Mouse (Mus musculus): ENCODE measurements around the gene Rdh5.

Gene Rdh5

DNA sequence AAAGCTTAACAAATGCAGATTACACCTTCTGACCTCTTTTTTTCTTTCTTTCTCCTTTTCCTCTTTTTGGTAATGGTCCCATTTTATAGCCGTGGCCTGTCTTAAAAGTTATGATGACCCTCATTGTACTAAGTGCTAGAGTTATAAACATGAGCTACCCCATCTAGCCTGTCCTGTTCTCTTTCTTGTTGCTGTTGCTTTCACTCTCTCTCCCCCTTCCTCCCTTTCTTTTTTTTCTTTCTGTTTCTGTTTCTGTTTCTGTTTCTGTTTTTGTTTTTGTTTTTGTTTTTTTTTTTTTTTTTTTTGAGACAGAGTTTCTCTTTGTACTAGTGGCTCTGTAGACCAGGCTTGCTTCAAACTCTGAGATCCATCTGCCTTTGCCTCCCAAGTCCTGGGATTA, 56.2 kb downstream of the Rdh5 start:
- no peak for DNase-seq (ENCODE audit: low spot score in 2 of 2)

DNA sequence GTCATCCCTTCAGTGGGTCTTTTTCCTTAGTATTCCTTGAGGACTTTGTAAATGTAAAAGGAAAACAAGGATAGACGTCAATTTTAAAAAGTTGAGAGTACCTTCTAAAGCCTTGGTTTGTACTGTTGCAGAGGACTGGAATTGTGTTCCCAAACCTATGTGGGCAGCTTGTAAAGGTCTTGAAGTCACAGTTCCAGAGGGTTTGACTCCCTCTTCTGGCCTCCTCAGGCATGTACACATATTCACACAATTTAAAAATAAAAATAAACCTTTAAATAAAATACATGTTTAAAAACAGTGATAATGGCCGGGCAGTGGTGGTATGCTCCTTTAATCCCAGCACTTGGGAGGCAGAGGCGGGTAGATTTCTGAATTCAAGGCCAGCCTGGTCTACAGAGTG, 56.6 kb downstream of the Rdh5 start:
- DNase-seq (ENCODE audit: low spot score in 2 of 2) = no peak

Measured in heart, adult 9 months (tissue).